Mouse (Mus musculus): Measurements from ENCODE around the gene Stx6. TPM values are rescaled to one million over a fixed set of nuclear protein-coding genes. Genes with fewer than 3 reads are reported as not detected.

Gene Stx6
- polyA plus RNA-seq, 1 experiment from 2014 or later, result 99.6 TPM

DNA sequence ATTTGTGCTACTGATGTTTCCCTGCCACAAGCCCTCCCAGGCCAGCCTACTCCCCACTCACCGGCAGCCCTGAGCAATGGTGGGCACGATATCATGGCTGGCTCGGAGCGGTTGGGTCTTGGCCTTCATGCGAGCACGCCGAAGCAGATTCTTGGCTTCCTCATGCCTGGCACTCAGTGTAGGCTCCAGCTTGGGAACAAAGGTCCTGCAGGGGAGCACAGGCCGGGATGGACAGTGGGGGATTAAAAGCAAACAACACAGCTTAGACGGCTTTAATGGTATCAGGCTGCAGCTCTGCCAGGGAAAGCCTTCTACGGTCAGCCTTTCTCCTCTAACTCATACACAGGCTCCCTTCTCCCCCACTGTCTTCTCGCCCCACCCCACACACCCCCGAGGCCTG, 73.9 kb downstream of the Stx6 start:
- Histone ChIP-seq H3K9ac (ENCODE audit: low read depth, low read length) (no peak overlapping the region), H3K4me1 (replicated peaks; ENCODE audit: control insufficient read depth, insufficient read depth, low read length) (peaks cover 24% of the 10 kb centered on the region), H3K27me3 (ENCODE audit: control insufficient read depth, insufficient read depth, low read length) (no peaks in the 10 kb centered on the region), H3K36me3 (ENCODE audit: control insufficient read depth, insufficient read depth, low read length) (no peaks in the 10 kb centered on the region), H3K4me3 (ENCODE audit: low read depth, low read length) (no peak overlapping the region), H3K4me2 (replicated peaks; ENCODE audit: low read depth, low read length) (no peak overlapping the region), H3K9me3 (ENCODE audit: control insufficient read depth, low read length) (no peaks in the 10 kb centered on the region), H3K27ac (ENCODE audit: low read depth, low read length) (no peak overlapping the region)
- DNase-seq (ENCODE audit: low spot score) (no peak), ATAC-seq (ENCODE audit: low FRiP score) (no peak)
- WGBS, result 76% methylated on average over 12 of the region's 12 CpGs

DNA sequence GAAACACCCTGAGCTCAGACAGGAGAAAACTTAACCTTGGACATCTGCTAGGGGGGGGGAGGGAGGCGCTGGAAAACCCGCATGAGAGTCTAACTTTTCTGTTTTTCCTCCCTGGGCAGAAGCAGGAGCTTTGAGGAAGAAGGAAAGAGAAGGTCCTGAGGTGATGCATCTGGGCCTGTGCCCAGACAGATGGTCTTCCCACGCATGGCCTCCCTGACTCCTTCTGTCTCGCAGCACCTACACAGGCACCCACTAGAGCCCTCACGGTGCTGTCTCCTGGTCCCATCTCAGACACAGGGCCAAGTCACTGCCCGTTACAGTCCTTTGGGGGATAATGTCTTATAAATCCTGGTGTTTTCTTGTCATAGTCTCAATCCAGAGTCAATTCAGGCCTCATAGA, 74.3 kb downstream of the Stx6 start:
- H3K4me2 ChIP-seq (replicated peaks; ENCODE audit: low read depth, low read length), result no peak overlapping the region
- peaks cover 26% of the 10 kb centered on the region for H3K4me1 ChIP-seq (replicated peaks; ENCODE audit: control insufficient read depth, insufficient read depth, low read length)
- DNase-seq (ENCODE audit: low spot score) (no peak), ATAC-seq (ENCODE audit: low FRiP score) (no peak)
- WGBS, result 76% methylated on average over 6 of the region's 6 CpGs
- no peak overlapping the region for H3K4me3 ChIP-seq (ENCODE audit: low read depth, low read length)
- H3K36me3 ChIP-seq (ENCODE audit: control insufficient read depth, insufficient read depth, low read length), result no peaks in the 10 kb centered on the region
- H3K27me3 ChIP-seq (ENCODE audit: control insufficient read depth, insufficient read depth, low read length), result no peaks in the 10 kb centered on the region
- H3K27ac ChIP-seq (ENCODE audit: low read depth, low read length), result 0 out of 2 replicates have a peak overlapping the region, but pooled peaks have one; percentile 91
- H3K9me3 ChIP-seq (ENCODE audit: control insufficient read depth, low read length), result no peaks in the 10 kb centered on the region
- H3K9ac ChIP-seq (ENCODE audit: low read depth, low read length), result no peak overlapping the region

GRCm38 (mm10) chr1:155233378-155233777, 74.9 kb downstream of the Stx6 start:
- DNase-seq (ENCODE audit: low spot score) (no peak), ATAC-seq (ENCODE audit: low FRiP score) (no peak)
- peaks cover 26% of the 10 kb centered on the region for H3K4me1 ChIP-seq (replicated peaks; ENCODE audit: control insufficient read depth, insufficient read depth, low read length)
- no peak overlapping the region for H3K4me2 ChIP-seq (replicated peaks; ENCODE audit: low read depth, low read length)
- peak overlapping the region; percentile 31; the same call in 1 of the 2 replicates for H3K9ac ChIP-seq (ENCODE audit: low read depth, low read length)
- H3K9me3 ChIP-seq (ENCODE audit: control insufficient read depth, low read length), result no peaks in the 10 kb centered on the region
- H3K27ac ChIP-seq (ENCODE audit: low read depth, low read length), result peak overlapping the region; percentile 91
- no peak overlapping the region for H3K4me3 ChIP-seq (ENCODE audit: low read depth, low read length)
- no peaks in the 10 kb centered on the region for H3K36me3 ChIP-seq (ENCODE audit: control insufficient read depth, insufficient read depth, low read length)
- 76% methylated on average over 9 of the region's 9 CpGs for WGBS
- no peaks in the 10 kb centered on the region for H3K27me3 ChIP-seq (ENCODE audit: control insufficient read depth, insufficient read depth, low read length)

GRCm38 (mm10) chr1:155233931-155234607, 75.6 kb downstream of the Stx6 start:
- H3K4me1 ChIP-seq (replicated peaks; ENCODE audit: control insufficient read depth, insufficient read depth, low read length), result peaks cover 26% of the 10 kb centered on the region
- no peaks in the 10 kb centered on the region for H3K9me3 ChIP-seq (ENCODE audit: control insufficient read depth, low read length)
- H3K27me3 ChIP-seq (ENCODE audit: control insufficient read depth, insufficient read depth, low read length), result no peaks in the 10 kb centered on the region
- H3K4me3 ChIP-seq (ENCODE audit: low read depth, low read length), result no peak overlapping the region
- 19% methylated on average over 14 of the region's 14 CpGs for WGBS
- H3K36me3 ChIP-seq (ENCODE audit: control insufficient read depth, insufficient read depth, low read length), result no peaks in the 10 kb centered on the region
- DNase-seq (ENCODE audit: low spot score) (peak; percentile 61), ATAC-seq (ENCODE audit: low FRiP score) (peak; percentile 26)
- H3K4me2 ChIP-seq (replicated peaks; ENCODE audit: low read depth, low read length), result 0 out of 2 replicates have a peak overlapping the region, but pooled peaks have one; percentile 14
- H3K27ac ChIP-seq (ENCODE audit: low read depth, low read length), result peak overlapping the region; percentile 91
- H3K9ac ChIP-seq (ENCODE audit: low read depth, low read length), result peak overlapping the region; percentile 31; the same call in 1 of the 2 replicates

DNA sequence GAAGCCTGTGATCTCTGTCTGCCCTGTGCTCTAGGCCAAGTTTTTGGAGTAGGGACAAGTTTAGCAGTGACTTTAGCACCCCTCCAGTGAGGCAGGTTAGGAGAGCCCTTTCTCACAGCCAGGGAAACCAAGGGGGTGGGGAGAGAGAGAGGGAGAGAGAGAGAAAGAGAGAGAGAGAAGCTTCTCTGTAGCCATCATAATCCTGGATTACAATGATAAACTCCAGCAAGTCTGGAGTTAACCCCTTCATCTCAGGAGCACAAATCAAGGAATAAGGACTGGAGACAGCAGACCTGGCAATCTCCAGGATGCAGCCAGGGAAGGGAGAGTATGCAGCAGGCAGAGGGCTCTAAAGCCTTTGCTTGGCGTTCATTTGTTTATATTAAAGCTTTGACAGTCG, 77.1 kb downstream of the Stx6 start:
- no peaks in the 10 kb centered on the region for H3K9me3 ChIP-seq (ENCODE audit: control insufficient read depth, low read length)
- WGBS, result 64% methylated on average over 2 of the region's 2 CpGs
- H3K9ac ChIP-seq (ENCODE audit: low read depth, low read length), result no peak overlapping the region
- H3K4me3 ChIP-seq (ENCODE audit: low read depth, low read length), result no peak overlapping the region
- ATAC-seq (ENCODE audit: low FRiP score) (no peak), DNase-seq (ENCODE audit: low spot score) (peak; percentile 4)
- no peak overlapping the region for H3K27ac ChIP-seq (ENCODE audit: low read depth, low read length)
- H3K27me3 ChIP-seq (ENCODE audit: control insufficient read depth, insufficient read depth, low read length), result no peaks in the 10 kb centered on the region
- H3K36me3 ChIP-seq (ENCODE audit: control insufficient read depth, insufficient read depth, low read length), result no peaks in the 10 kb centered on the region
- H3K4me2 ChIP-seq (replicated peaks; ENCODE audit: low read depth, low read length), result no peak overlapping the region
- H3K4me1 ChIP-seq (replicated peaks; ENCODE audit: control insufficient read depth, insufficient read depth, low read length), result peaks cover 16% of the 10 kb centered on the region

GRCm38 (mm10) chr1:155236306-155237024, 78.0 kb downstream of the Stx6 start:
- ATAC-seq (ENCODE audit: low FRiP score), result no peak
- 53% methylated on average over 13 of the region's 13 CpGs for WGBS
- Histone ChIP-seq H3K9ac (ENCODE audit: low read depth, low read length) (0 out of 2 replicates have a peak overlapping the region, but pooled peaks have one; percentile 17), H3K27ac (ENCODE audit: low read depth, low read length) (no peak overlapping the region; the same call in 1 of the 2 replicates), H3K27me3 (ENCODE audit: control insufficient read depth, insufficient read depth, low read length) (no peaks in the 10 kb centered on the region), H3K4me2 (replicated peaks; ENCODE audit: low read depth, low read length) (no peak overlapping the region), H3K4me1 (replicated peaks; ENCODE audit: control insufficient read depth, insufficient read depth, low read length) (peaks cover 16% of the 10 kb centered on the region), H3K4me3 (ENCODE audit: low read depth, low read length) (no peak overlapping the region), H3K9me3 (ENCODE audit: control insufficient read depth, low read length) (no peaks in the 10 kb centered on the region), H3K36me3 (ENCODE audit: control insufficient read depth, insufficient read depth, low read length) (no peaks in the 10 kb centered on the region)
- peak; percentile 17 for DNase-seq (ENCODE audit: low spot score)

- no peak for ATAC-seq (ENCODE audit: low FRiP score)
- Histone ChIP-seq H3K4me1 (replicated peaks; ENCODE audit: control insufficient read depth, insufficient read depth, low read length) (peaks cover 16% of the 10 kb centered on the region), H3K36me3 (ENCODE audit: control insufficient read depth, insufficient read depth, low read length) (no peaks in the 10 kb centered on the region), H3K9ac (ENCODE audit: low read depth, low read length) (no peak overlapping the region), H3K4me3 (ENCODE audit: low read depth, low read length) (no peak overlapping the region), H3K27ac (ENCODE audit: low read depth, low read length) (no peak overlapping the region), H3K27me3 (ENCODE audit: control insufficient read depth, insufficient read depth, low read length) (no peaks in the 10 kb centered on the region), H3K9me3 (ENCODE audit: control insufficient read depth, low read length) (no peaks in the 10 kb centered on the region), H3K4me2 (replicated peaks; ENCODE audit: low read depth, low read length) (no peak overlapping the region)
- WGBS, result 79% methylated on average over 11 of the region's 11 CpGs
- peak; percentile 8 for DNase-seq (ENCODE audit: low spot score)
Measured at GRCm38 (mm10) chr1:155237390-155237789, 78.9 kb downstream of the Stx6 start.

- no peak overlapping the region for H3K4me2 ChIP-seq (replicated peaks; ENCODE audit: low read depth, low read length)
- DNase-seq (ENCODE audit: low spot score) (peak; percentile 1), ATAC-seq (ENCODE audit: low FRiP score) (no peak)
- H3K4me3 ChIP-seq (ENCODE audit: low read depth, low read length), result no peak overlapping the region
- no peaks in the 10 kb centered on the region for H3K9me3 ChIP-seq (ENCODE audit: control insufficient read depth, low read length)
- no peaks in the 10 kb centered on the region for H3K27me3 ChIP-seq (ENCODE audit: control insufficient read depth, insufficient read depth, low read length)
- H3K9ac ChIP-seq (ENCODE audit: low read depth, low read length), result no peak overlapping the region
- H3K36me3 ChIP-seq (ENCODE audit: control insufficient read depth, insufficient read depth, low read length), result no peaks in the 10 kb centered on the region
- H3K4me1 ChIP-seq (replicated peaks; ENCODE audit: control insufficient read depth, insufficient read depth, low read length), result peaks cover 16% of the 10 kb centered on the region
- no peak overlapping the region for H3K27ac ChIP-seq (ENCODE audit: low read depth, low read length)
- WGBS, result 90% methylated on average over 5 of the region's 5 CpGs
Measured at GRCm38 (mm10) chr1:155238126-155238525, 79.6 kb downstream of the Stx6 start.
